Mouse (Mus musculus) small intestine, adult 2 months (tissue): Measurements from ENCODE around the gene Sox4. TPM values are rescaled to one million over a fixed set of nuclear protein-coding genes. Genes with fewer than 3 reads are reported as not detected.

ENCODE experiments used
- H3K27ac ChIP-seq: fragments of 200-500 bp; 2 replicates; pipeline ENCODE4 v1.5.1; 2012; ENCODE audit warnings: low read depth, low read length, control low read depth, inconsistent platforms; ENCODE audit not compliant: insufficient read depth
- H3K27me3 ChIP-seq: fragments of 200-500 bp; 2 replicates; pipeline ENCODE4 v1.6.1; 2012; ENCODE audit warnings: mild to moderate bottlenecking, moderate library complexity, low read length, inconsistent platforms; ENCODE audit not compliant: control insufficient read depth, insufficient read depth
- H3K36me3 ChIP-seq: fragments of 200-500 bp; 2 replicates; pipeline ENCODE4 v1.6.1; 2012; ENCODE audit warnings: mild to moderate bottlenecking, low read length, control low read depth, inconsistent platforms; ENCODE audit not compliant: control insufficient read depth, insufficient read depth
- H3K4me1 ChIP-seq: fragments of 200-500 bp; 2 replicates; pipeline ENCODE4 v1.6.1; 2012; ENCODE audit warnings: low read length, inconsistent platforms, mixed read lengths; ENCODE audit not compliant: control insufficient read depth, insufficient read depth, insufficient read length
- H3K4me3 ChIP-seq: fragments of 200-500 bp; 2 replicates; pipeline ENCODE4 v1.5.1; 2012; ENCODE audit warnings: low read depth, mild to moderate bottlenecking, control low read depth, inconsistent platforms, low read length, moderate library complexity
- CTCF ChIP-seq: fragments of 200-500 bp; IDR thresholded peaks from 2 replicates; pipeline ENCODE4 v1.5.1; 2012; ENCODE audit warnings: low read depth, mild to moderate bottlenecking, control low read depth, inconsistent platforms, low read length, moderate library complexity, mixed read lengths; ENCODE audit not compliant: insufficient replicate concordance, insufficient read length; ENCODE audit errors: extremely low read depth
- POLR2A ChIP-seq: fragments of 200-500 bp; IDR thresholded peaks from 2 replicates; pipeline ENCODE4 v1.6.1; 2012; ENCODE audit warnings: low read depth, mild to moderate bottlenecking, control low read depth, inconsistent platforms, low read length, moderate library complexity
- WGBS: fragments of 180-500 bp; shearing (Covaris S2); methylation state at CpG from one replicate; pipeline ENCODE4 v1.1.7; 2018; 5-methylcytosine and 5-hydroxymethylcytosine counted together
- polyA plus RNA-seq: library from polyadenylated mRNA; depleted of rRNA; stranded (reverse); fragments of >200 nt; gene quantifications from 2 replicates; pipeline ENCODE4 v1.2.3, GENCODE M21; 2012

Sox4 gene
- polyA plus RNA-seq, 1 experiment: 20.5 TPM

DNA sequence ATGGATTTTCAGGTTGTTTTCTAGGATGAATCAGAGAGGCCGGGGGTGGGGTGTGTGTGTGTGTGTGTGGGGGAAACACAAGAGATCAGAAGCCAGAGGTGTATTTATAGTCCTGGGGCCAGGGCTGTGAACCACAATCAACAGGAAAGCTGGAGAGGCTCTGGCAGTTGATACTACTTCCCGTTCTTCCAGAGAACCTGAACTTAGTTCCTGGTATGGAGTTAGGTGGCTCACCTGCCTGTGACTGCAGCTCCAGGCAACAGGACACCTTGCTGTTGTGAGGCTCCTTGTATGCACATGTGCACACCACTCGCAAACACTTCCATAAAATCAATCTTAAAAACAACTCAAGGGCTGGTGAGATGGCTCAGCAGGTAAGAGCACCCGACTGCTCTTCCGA is 7.8 kb downstream of the Sox4 start:
- no peak overlapping the region for H3K27ac ChIP-seq
- peaks cover 10% of the 10 kb centered on the region; the same call in 1 of the 2 replicates for H3K4me1 ChIP-seq
- H3K36me3 ChIP-seq: no peaks in the 10 kb centered on the region; the same call in 1 of the 2 replicates
- H3K27me3 ChIP-seq: no peaks in the 10 kb centered on the region
- TF ChIP-seq CTCF (no peak), POLR2A (no peak)
- WGBS: 61% methylated on average over 5 of the region's 5 CpGs
- no peak overlapping the region for H3K4me3 ChIP-seq

DNA sequence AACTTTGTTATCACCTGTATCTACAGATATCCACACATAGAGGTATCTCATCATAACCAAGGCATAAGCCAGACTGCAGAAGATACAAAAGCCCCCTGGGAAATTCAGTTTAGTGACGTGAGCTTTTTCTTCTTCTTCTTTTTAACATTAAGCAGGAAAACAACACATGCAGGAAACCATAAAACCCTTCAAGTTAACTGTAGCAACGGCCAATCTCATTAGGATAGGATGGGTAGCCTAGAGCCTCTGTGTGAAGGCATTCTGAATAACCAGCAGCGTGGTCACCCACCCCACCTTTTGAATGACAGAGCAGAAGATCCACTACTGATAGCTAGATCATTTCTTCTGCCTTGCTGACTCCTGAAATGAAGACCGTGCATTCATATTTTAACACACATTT is 10.6 kb downstream of the Sox4 start:
- WGBS: 72% methylated on average over 4 of the region's 4 CpGs
- Histone ChIP-seq H3K27me3 (no peaks in the 10 kb centered on the region), H3K36me3 (no peaks in the 10 kb centered on the region), H3K4me1 (peaks cover 7% of the 10 kb centered on the region; the same call in 1 of the 2 replicates), H3K4me3 (no peak overlapping the region), H3K27ac (no peak overlapping the region)
- TF ChIP-seq CTCF (no peak), POLR2A (no peak)

DNA sequence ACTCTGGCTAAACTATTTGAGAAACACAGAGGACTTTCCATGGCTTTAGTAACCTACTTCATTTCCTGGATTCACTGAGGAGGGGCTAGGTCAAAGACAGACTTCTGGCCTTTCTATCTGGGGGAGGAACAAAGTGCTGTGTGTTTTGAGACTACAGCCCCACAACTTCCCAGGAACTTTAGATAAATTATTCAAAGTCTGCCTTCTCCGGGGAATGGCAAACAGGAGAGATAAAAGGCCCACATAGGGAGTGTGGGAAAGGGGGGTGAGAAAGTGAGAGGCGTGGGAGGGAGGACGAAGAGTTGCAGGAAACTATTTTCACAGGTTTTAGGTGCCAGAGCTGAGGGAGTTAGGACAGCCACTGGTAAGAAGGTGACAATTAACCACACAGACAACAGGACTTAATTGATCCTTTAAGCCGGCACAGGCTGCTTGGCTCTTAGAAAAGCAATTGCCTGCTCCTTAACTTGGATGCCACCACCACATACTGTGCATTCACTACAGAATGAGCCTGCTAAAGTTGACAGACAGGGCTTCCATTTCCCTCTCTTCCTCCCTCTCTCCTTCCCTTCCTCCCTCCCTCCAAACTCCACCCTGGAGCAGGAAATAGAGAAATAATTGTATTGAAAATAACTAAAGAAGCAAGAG is 11.4 kb downstream of the Sox4 start:
- Histone ChIP-seq H3K27me3 (no peaks in the 10 kb centered on the region), H3K27ac (no peak overlapping the region), H3K4me1 (peaks cover 7% of the 10 kb centered on the region; the same call in 1 of the 2 replicates), H3K4me3 (no peak overlapping the region), H3K36me3 (no peaks in the 10 kb centered on the region)
- TF ChIP-seq POLR2A: no peak
- TF ChIP-seq CTCF: no peak
- WGBS: 26% methylated on average over 4 of the region's 4 CpGs

DNA sequence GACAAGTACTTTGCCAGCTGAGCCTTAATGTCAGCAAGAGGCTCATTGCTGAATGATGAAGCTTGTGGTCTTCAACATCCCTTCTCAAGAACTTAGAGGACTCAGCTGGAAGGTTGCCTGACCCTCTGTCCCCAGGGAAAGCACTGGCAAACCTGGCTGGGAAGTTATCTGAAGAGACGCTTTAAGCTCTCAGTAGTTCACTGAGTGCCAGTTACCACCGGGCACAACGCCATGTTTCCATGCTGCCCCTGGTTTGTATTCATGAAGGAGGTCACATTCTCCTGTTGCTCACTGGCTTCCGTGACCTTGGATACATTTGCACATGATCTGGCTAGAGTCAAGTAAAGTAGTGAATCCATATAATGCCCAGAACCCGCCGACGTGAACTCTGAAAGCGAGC is 20.1 kb downstream of the Sox4 start:
- TF ChIP-seq POLR2A (no peak), CTCF (no peak)
- Histone ChIP-seq H3K27ac (no peak overlapping the region), H3K36me3 (no peaks in the 10 kb centered on the region), H3K4me3 (no peak overlapping the region), H3K27me3 (no peaks in the 10 kb centered on the region), H3K4me1 (no peaks in the 10 kb centered on the region)
- WGBS: 85% methylated on average over 8 of the region's 8 CpGs

DNA sequence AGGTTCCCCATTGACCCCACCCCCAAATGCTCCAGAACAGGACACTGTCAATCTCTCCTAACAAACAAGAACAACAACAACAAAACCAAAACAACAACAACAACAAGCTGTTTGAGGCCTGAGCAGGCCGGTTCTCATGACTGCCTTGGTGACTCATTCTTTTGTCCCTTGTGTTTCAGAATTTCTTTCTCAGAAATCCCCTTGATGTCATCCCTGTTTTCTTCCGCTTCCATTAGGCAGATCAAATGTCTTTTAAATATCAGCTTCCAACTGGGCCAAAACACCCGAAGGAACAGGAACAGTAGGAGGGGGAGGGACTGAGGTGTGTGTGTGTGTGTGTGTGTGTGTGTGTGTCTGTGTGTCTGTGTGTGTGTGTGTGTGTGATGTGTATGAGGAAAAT is 21.7 kb downstream of the Sox4 start:
- 66% methylated on average over 3 of the region's 3 CpGs for WGBS

DNA sequence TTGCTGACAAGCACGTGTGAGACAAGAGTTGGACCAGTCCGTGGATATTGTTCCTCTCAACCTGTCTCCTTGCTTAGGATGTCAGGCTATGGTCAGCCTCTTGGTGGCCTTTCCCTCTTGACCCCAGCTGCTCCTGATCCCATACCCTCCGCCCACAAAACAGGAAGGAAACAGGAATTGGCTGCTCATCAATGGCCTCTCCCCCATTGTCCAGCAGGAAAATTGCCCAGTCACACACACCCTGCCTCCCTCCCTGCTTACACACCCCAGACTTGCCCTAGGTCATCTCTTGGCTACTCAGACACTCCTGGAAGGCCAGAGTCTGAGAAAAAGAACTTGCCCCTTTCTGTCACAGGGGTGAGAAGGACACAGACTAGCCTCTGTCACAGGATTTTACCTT is 22.2 kb downstream of the Sox4 start:
- Histone ChIP-seq H3K27me3 (no peaks in the 10 kb centered on the region), H3K4me3 (no peak overlapping the region), H3K36me3 (no peaks in the 10 kb centered on the region), H3K27ac (no peak overlapping the region), H3K4me1 (no peaks in the 10 kb centered on the region)
- WGBS: 87% methylated on average over 3 of the region's 3 CpGs
- TF ChIP-seq POLR2A (no peak), CTCF (no peak)

More for the DNA sequence above, 21.7 kb downstream of the Sox4 start:
- no peaks in the 10 kb centered on the region for H3K27me3 ChIP-seq
- H3K4me3 ChIP-seq: no peak overlapping the region
- TF ChIP-seq CTCF: no peak
- TF ChIP-seq POLR2A: no peak
- H3K4me1 ChIP-seq: no peaks in the 10 kb centered on the region
- H3K27ac ChIP-seq: no peak overlapping the region
- no peaks in the 10 kb centered on the region for H3K36me3 ChIP-seq

DNA sequence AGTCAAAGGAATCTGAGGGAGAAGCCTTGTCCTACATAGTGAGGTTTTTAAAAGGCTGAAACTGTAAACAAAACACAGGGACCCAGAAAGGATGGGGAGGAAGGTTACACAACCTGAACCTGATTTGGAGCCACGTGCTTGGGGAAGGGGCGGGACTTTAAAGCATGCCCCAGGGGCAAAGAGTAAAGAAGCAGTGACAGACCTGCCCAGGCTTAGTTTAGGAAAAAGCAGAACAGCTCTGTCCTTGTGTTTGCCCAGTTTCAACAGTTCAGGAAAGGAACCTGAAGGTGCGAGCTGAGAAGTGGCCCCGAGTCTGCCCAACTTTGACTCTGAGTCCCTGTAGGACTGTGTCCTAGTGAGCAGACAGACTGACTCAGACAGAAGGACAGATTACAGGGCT is 23.1 kb downstream of the Sox4 start:
- H3K27me3 ChIP-seq: no peaks in the 10 kb centered on the region
- H3K36me3 ChIP-seq: no peaks in the 10 kb centered on the region
- no peaks in the 10 kb centered on the region for H3K4me1 ChIP-seq
- TF ChIP-seq CTCF: no peak
- no peak for TF ChIP-seq POLR2A
- H3K4me3 ChIP-seq: no peak overlapping the region
- 57% methylated on average over 4 of the region's 4 CpGs for WGBS
- no peak overlapping the region for H3K27ac ChIP-seq
